Mouse (Mus musculus): ENCODE measurements at regions not wholly inside any gene's neighbourhood (a gene's known extent, or its start where the extent isn't known, plus 50 kb on each side); places are given as distances from the start of the nearest gene placed in this dataset.

DNA sequence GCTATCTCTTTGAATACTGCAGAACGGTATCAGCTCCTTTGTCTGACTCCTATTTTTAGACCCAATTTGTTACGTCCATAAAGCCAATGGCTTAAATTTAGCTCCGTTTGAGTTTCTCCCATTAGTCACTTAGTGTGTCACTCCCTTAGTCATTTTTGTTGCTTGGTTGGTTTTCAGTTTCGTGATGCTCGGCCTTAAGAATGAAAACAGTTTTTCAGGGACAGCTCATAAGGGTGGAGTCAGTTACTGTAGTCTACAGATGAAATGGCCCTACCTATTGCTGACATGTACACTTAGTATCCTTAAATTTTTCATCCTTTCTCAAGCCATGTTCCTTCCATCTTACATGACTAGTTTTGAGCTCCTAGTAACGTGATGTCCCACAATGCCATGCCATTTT lies 54.5 kb upstream of the Cerkl start:
- TF ChIP-seq CTCF (IDR thresholded peaks at IDR 0.05; ENCODE audit: borderline replicate concordance, extremely low read depth, insufficient read depth, insufficient read length) (no peak), POLR2A (IDR thresholded peaks at IDR 0.05; ENCODE audit: borderline replicate concordance, extremely low read depth, insufficient read depth, insufficient read length, poor library complexity, severe bottlenecking) (no peak)

Measured in brain, embryonic 14.5 days (tissue).